Mouse (Mus musculus): ENCODE data around the gene Mrpl58.

- TF ChIP-seq CTCF (IDR thresholded peaks at IDR 0.05; ENCODE audit: low read depth) = no peak
- no peak for TF ChIP-seq EP300 (IDR thresholded peaks at IDR 0.05; ENCODE audit: low read depth)
Observed at GRCm38 (mm10) chr11:115406858-115407401, 3.4 kb downstream of the Mrpl58 start.

All from liver, embryonic 14.5 days (tissue).